Mouse (Mus musculus) gastrocnemius, postnatal 4 days (tissue): ENCODE measurements around the gene 9130409I23Rik. TPM values are rescaled to one million over a fixed set of nuclear protein-coding genes. Genes with fewer than 3 reads are reported as not detected.

Experiments used
- DNase-seq, 2 experiments: peaks; one replicate each; pipeline ENCODE4 v3.0.0; 2021 to 2022; ENCODE audit warnings: low spot score in 2 of 2, mixed read lengths in 2 of 2
- long read RNA-seq, 2 experiments: library from polyadenylated mRNA; stranded (forward); transcript quantifications; one replicate each; pipeline ENCODE4 v2.0.0; 2021
- total RNA-seq, 2 experiments: library from RNA; stranded (reverse); gene quantifications; 2 replicates each; pipeline ENCODE4 v1.2.3; 2021

The 9130409I23Rik gene
- total RNA-seq, result not detected
- long read RNA-seq, experiment 1, result 0 reads
- long read RNA-seq, experiment 2, result 0 reads

DNA sequence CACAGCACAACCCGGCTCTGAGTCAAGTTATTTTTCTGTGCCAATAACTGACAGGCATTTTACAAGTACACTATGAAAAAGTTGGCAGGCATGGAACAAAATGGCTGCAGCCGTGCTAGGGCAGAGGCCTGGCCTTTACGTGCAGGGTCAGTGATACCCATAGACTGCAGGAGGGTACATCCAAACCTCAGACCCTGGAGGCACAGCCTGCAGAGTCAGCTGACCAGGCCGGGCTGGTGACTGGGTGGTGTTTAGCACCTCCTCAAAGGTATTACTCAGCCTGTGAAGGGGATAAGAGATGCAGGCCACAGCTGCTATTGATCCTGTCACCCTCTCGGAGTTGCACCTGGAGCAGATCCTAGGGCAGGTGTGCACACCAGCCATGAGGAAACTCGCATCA lies at the start of gene 9130409I23Rik:
Gene 9130409I23Rik, plus strand, starts transcription at position 301 of the 400 bp plus-strand sequence.
- no peak for DNase-seq

DNA sequence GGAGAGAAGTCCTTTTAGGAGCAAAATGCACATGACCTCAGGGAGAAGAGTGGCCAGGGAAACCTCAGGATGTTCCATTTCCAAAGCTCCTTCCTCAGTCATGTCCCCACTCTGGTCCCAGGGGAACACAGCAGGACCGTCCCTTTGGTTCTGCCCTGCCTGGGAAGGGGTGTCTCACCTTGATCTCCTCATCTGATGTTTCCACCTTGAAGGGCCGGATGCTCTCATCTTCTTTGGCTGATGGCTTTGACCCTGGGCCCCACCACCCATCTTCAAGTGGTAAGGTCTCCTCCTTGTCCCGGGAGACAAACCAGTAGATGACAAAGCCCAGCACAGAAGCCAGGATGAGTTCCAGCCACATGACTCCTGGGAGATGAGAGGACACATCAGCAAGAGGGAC lies 49.4 kb upstream of the 9130409I23Rik start:
- DNase-seq, result no peak

DNA sequence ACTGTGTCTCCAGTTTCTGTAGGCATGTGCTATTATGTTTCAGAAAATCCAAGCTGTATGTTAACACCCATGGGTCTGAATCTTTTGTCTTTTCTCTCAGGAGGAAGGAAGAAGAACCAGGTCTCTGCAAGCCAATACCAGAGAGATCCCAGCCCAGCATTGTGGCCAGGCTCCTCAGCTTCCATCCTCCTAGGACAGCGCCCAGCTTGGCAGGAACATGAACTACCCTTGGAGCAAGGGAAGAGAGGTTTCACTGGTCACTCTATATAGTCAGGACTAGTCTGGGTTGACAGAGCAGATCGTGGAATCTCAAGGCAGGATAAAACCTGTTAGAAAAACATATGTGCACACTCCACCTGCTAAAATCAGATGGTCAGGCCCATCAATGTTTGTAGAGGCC lies 47.2 kb upstream of the 9130409I23Rik start:
- no peak for DNase-seq

DNA sequence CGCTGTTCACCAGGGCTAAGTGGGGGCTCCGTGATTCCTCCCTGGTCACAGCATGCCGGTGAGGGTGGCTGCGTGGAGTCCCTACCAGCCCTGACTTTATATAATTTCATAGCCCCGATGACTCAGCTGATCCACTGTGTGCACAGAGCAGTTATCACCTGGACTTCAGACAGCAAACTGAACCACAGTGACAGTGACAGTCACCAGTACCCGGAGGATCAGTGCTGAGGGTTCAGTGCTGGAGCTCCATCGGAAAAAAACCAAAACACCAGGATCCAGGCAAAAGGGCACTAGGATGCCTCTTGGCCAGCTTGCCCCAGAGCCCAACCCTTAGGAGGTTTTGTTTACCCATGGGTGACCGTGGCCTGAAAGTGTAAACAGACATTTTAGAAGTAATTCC lies 45.7 kb upstream of the 9130409I23Rik start:
- no peak for DNase-seq

DNA sequence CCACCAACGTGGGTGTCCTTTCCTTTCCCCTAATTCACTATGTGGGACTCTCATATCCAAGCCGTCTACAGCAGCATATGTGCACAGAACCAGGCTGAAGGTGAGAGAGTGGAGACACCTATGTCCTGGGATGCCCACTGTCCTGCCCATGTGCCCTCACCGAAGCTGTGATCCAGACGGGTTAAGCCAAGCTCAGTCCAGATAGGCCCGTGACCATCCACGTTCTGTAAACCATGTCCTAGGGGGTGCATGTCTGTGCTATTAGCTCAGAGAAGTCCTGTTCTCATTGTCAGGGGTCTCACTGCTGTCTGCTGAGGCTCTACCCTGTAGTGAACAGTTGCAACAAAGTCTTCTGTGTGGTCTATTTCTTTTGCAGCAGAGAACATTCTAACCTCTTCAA lies 43.2 kb upstream of the 9130409I23Rik start:
- no peak for DNase-seq

DNA sequence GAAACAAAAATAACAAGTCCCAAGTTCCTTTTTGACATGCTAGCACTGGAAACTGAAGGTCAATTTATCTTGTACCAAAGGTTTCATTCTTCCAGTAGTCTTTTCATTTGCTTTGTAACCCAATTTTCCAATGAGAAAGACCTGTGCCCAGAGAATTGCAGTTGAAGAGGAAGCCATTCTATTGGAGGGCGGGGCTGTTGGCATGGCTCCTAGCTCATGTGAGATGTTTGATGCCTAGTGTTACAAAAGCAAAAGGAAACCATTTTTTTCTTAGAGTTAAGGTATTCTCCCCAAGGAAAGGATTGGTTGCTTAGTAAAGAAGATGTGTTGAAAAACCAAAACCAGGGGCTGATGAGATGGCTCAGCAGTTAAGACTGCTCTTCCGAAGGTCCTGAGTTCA lies 42.8 kb upstream of the 9130409I23Rik start:
- DNase-seq, result no peak

DNA sequence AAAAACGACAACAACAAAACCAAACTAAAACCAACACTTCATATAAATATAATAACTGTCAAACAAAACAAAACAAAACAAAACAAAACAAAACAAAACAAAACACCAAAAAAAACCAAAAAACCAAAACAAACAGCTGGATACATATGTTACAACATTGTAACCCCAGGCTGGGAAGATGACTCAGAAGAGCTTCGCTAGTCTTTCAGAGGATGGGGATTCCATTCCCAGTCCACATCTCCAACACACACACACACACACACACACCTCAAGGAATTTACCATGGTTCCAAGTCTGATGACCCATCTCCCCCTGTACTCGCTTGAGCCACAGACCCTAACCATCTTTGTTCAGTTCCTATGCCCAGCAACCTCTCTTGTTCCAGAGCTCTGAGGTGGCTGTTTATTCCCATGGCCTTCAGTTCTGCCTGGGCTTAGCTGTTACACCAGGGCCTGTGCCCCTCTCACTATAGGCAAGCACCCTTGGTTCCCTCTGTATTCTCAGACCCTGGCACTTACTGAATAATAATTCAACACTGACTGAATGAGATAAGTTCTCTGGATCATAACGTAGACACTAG lies 41.9 kb upstream of the 9130409I23Rik start:
- DNase-seq, result no peak

DNA sequence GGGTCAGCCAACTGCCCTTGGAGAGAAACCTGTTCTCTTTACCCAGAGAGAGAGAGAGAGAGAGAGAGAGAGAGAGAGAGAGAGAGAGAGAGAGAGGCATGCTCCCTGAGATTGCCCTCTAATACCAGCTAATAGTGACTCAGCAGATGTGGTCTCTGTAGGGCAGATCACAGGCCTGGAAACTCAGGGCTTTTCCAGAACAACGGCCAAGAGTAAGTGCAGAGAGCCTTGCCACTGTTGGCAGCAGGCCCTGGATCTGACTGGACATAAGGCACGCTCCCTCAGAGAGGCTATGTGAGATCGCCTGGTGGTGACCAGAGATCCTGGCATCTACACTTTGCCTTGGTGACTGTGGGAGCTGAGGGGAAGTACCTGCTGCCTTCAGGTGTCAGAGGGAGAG lies 41.3 kb upstream of the 9130409I23Rik start:
- peak in 1 of 2 experiments; percentile 70 for DNase-seq

DNA sequence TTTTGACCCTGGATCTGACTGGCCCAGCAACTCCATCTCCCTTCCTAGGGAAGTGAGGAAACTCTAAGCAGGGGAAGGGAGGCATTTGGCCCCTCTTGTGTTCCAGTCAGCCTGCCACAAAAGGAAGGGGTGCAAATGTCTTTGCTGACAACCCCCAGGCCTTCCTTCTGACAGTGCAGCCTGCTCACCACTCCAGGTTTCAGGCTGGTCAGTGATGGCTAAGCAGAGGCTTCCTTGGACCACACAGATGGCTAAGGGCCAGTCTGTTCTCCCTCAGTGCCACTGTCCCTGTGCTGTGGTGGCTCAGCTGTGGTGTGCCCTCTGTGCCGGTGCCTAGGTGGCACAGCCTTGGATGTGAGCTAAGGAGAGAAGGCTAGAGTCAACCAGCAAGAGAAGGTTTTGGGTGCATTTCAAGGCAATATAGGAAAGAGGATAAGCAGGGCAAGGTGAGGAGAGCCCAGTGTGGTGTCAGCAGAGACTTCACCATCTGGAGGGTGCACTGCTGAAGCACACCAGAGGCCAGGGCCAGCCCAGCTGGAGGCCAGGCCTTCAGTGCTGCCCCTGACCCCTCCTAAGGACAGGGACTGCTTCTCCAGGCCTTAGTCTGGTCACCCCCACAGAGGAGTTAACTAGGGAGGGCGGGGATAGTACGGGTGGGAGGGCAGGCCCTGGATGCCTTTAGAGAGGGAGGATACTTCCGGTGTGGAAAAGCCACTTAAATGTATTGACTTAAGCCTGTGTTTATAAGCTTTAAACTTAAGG lies 40.7 kb upstream of the 9130409I23Rik start:
- DNase-seq, result no peak

DNA sequence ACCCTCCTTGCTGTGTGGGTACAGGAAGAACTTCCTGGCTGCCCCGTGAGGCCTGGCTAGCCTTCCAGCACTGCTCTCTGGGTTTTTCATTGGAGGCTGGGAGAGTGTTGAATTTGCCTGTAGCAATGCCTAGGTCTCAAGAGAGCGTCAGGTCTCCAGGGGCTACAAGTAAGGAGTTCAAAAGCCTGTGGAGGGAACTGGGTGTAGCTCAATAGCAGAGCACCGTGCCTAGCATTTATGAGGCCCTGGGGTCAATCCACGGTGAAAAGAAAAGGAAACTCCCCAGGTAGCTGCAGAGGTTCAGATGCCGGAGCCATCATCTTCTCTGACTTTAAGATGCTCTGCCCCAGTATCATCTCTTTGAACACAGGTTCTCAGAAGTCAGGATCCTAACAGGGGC lies 39.4 kb upstream of the 9130409I23Rik start:
- DNase-seq, result no peak

DNA sequence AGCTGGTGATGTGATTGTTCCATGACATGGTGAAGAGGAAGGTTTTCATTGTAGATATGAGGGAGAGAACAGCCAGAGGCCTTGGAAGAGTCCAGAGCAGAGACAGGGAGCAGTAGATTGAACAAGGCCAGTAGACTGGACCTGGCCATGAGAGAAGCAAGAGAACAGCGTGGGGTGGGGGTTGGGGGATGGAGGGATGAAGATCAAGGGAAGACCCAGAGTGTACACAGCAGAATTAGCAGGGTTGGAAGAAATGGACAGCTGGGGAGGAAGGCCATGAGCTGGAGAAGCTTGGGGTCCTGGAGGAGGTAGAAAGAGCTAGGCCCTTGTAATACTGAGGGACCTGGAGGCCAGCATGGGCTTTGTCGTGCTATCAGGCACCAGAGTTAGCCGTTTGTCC lies 38.6 kb upstream of the 9130409I23Rik start:
- DNase-seq, result no peak

DNA sequence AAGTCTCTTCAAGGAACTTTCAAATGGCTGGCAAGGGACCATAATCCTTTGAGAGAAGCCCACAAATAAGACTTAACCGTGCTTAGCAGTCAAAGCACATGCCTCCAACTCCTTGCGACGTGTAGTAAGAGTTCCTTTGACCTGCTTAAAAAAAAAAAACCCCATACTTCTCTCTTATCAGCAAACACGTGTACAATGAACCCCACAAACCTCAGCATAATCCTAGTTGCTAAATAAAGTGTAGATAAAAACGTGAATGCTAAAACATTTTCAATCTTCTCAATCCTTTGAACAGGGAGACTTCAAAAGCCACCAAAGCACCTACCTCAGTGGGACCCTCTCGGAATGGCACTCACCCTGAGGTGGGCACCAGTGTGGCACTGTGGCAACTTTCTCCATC lies 37.6 kb upstream of the 9130409I23Rik start:
- no peak for DNase-seq

DNA sequence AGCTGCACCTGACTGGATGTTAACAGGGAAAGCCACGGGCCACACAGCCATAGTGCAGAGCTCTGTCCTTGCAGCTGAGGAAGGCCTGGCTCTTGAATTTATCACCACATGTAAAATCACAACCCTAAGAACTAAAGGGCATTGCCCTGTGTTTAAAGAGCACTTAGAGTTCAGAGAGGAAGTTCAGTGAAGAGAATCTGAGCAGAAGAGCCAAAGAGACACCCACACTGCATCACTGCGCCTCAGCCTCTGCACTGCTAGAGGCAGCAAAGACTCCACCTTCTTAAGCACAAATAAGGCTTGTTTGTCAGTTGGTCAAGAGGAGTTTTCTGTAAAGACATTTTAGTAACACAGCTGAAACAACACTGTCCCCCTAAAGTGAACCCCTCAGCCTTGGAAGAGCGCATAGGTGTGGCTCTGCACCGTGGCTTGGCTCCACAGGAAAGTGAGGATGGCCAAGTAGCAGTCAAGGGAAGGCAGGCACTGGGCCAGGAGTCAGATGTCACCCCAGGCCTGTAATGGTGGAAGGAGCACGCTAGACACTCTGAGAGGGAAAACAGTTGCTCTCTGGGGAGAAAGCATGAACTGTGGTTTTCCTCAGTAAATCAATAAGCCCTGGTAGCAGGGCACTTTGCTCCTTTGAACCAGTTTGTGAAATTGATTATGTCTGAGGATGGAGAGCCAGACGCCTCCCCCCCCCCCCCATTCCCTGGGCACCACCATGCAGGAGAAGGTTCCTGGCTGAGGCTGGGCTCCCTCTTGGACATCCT lies 36.1 kb upstream of the 9130409I23Rik start:
- DNase-seq, result peak; percentile 51 to 75

DNA sequence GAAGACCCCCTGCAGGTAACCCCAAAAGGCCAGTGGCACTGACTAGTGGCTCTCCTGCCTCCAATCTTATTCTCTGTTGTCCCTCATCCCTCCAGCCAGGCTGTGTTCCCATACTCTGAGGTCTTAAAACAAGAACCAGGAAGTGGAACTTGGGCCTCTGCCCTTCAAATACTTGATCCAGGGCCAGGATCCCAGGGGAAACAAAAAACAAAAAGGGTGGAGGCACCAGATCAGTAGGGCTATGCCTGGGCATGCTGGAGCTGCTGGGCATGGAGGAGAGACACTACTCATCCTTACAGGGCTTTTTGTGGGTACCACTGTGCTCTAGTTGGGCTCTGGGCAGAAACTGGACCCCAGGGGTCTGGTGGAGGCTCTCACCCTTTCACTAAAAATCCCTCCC lies 35.5 kb upstream of the 9130409I23Rik start:
- DNase-seq, result peak in 1 of 2 experiments; percentile 62

DNA sequence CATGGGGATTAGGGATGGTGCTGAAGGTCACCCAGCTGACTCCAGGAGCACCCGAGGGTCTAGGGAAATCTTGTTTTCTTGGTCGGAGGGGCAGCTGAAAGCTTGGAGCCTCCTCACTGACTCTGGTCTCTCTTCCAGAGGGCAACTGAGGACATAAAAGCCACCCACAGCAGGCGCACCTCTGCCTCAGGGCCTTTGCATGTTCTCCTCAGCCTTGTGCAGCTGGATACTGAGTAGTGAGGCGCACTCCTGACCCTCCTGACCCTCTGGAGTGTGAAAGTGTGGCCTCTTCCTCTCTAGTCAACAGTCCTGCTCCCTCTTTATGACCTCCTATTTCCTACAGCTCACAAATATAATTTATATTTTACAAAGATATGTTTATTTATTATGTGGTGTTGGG lies 35.0 kb upstream of the 9130409I23Rik start:
- no peak for DNase-seq

DNA sequence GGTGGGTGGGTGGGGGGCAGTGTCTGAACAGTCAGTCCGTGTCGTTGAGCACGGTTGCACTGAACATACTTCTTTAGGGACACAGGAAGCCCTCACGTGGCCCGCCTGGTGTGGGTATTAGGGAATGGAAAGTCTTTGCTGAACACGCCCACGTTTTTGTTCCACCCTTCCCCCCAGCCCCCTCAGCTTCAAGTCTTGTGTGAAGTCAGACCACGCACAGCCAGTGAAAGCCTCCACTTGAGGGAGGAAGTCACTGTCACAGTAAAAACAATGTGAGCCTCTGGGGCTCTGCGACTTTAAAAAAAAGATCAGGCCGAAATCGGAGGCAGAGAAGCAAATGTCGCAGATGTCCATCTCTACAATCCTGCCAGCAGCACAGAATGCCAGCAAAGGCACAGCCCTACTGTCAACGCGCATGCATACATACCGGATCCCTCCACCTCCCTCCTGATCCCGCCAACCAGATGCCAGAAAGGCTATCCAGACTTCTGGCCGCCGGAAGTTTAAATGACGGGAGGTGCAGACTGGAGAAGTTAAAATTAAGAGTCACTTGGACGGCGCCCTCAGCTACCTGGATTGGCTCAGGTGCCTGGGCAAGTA lies 34.4 kb upstream of the 9130409I23Rik start:
- DNase-seq, result peak; percentile 53 to 74

DNA sequence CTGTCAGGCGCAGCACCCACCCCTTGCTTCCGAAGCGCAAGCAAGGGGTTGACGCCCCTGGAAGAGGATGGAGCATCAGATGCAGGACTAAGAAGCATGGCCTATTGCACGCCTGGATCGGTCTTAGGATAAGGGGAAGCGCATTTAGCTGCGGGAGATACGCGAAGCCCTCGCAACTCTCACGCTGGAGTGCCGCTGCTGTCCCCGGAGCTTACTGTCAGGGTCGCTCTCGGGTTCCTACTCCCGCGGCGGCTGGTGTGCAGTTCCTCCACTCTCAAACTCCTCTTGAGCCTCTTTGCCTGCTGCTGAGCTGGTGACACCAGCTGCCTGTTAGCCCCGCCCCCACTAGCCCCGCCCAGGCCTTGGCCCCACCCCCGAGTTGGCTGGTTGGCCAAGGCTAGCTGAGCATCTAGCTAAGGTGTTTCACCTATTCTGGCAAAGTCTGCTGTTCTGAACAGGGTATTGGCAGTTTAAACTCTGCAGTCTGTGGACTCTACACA lies 33.8 kb upstream of the 9130409I23Rik start:
- peak; percentile 58 to 78 for DNase-seq

DNA sequence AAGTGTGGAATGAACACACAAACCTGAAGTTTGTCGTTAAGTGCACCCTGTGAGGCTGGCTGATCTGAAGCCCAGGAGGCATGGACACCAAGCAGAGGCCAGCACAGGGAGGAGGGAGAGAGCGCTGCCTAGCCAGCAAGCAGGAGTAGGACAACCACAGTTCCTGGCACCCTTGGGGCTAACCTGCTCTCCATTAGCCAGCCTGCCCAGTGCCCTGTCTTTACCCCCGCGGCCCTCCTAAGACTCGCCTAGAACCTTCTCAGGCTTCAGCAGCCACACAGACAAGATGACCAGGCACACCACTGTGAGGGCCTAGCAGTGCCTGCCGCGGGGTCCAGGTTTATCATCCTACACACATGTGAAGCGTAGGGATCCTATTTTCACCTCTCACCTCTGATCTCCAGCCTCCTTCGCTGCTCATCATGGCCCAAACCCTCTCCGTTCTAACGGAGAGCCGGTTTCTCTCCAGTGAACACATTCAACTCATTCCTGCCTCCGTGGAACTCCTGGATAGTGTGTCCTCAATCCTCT lies 33.1 kb upstream of the 9130409I23Rik start:
- DNase-seq, result no peak

DNA sequence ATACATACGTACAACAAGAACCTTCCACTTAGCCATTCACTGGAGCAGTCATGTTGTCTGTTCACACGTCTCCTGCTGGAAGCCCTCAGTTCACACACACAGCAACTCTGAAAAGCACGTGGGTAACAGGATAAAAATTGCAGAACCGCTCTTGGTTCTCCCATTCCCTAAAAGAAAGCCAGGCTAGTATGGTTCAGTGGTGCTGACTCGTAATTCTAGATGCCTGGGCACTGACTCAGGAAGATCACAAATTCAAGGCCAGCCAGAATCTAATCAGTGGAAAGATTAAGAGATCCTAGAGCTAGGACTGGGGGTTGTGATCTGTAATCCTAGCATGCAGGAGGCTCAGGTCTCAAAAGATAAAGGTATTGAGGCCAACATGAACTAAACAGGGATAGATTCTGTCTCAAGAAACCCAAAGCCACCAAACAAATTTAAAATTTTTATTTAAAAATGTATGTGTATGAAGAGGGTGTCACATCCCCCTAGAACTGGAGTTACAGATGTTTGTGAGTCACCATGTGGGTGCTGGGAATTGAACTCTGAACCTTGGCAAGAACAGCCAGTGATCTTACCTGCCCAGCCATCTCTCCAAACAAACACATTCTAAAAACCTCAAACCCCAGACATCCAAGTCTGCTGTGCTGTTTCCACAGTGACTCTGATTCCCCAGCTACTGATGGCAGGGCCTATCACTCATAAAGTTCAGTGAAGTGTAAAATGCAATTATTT lies 30.1 kb upstream of the 9130409I23Rik start, which contains the start of gene Ephx1:
Gene Ephx1, minus strand, starts transcription at position 149 of the 732 bp plus-strand sequence.
- DNase-seq, result no peak

DNA sequence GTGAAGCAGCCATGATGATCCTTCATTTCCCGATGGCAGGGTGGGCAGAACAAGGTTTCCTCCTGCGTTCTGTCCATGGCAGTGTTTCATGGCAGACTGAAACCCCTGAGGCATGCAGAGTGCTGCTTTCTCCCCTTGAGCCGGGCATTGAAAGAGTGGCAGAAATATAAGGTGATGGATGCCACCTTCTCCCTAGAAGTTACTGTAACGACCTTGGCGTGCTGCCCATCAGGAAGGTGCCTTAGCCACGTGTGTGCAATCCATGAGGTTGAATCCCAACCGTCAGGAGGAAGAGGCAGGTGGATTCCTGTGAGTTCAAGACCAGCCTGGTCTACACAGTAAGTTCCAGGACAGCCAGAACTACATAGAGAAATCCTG lies 29.6 kb upstream of the 9130409I23Rik start:
- DNase-seq, result no peak
